Mouse (Mus musculus) heart, embryonic 10.5 days (tissue): Measurements from ENCODE around the gene Meiob. TPM values are rescaled to one million over a fixed set of nuclear protein-coding genes. Genes with fewer than 3 reads are reported as not detected.

Source experiments
- DNase-seq: peaks from one replicate; pipeline ENCODE4 v3.0.0-alpha.2; 2017; ENCODE audit warnings: low spot score
- H3K27ac ChIP-seq: fragments of 300-500 bp; sonication (generic); 2 replicates; pipeline ENCODE4 v1.5.1; 2016; ENCODE audit warnings: mild to moderate bottlenecking
- H3K27me3 ChIP-seq: fragments of 300-500 bp; sonication (generic); 2 replicates; pipeline ENCODE4 v1.6.1; 2016; ENCODE audit warnings: mild to moderate bottlenecking; ENCODE audit not compliant: poor library complexity, insufficient read depth, severe bottlenecking
- H3K36me3 ChIP-seq: fragments of 300-500 bp; sonication (generic); 2 replicates; pipeline ENCODE4 v1.6.1; 2016; ENCODE audit warnings: mild to moderate bottlenecking, moderate library complexity
- H3K4me1 ChIP-seq: fragments of 300-500 bp; sonication (generic); 2 replicates; pipeline ENCODE4 v1.6.1; 2016; ENCODE audit warnings: mild to moderate bottlenecking
- H3K4me3 ChIP-seq: fragments of 300-500 bp; sonication (generic); 2 replicates; pipeline ENCODE4 v1.5.1; 2016; ENCODE audit warnings: mild to moderate bottlenecking, moderate library complexity
- H3K9me3 ChIP-seq: fragments of 300-500 bp; sonication (generic); 2 replicates; pipeline ENCODE4 v1.6.1; 2016; ENCODE audit warnings: mild to moderate bottlenecking, moderate library complexity
- WGBS: fragments of 180-500 bp; shearing (Covaris S2); methylation state at CpG from one replicate; pipeline ENCODE4 v1.1.7; 2016; 5-methylcytosine and 5-hydroxymethylcytosine counted together
- polyA plus RNA-seq: library from polyadenylated mRNA; unstranded; fragments of >200 nt; fragmentation: Nextera tagmentation; extraction: Ambion mirVana; gene quantifications from 2 replicates; pipeline ENCODE4 v1.2.1, GENCODE M21; 2016

Gene Meiob
- polyA plus RNA-seq, 1 experiment from 2014 or later = not detected

- peak overlapping the region; percentile 70 for H3K27ac ChIP-seq
- peaks cover 50% of the 10 kb centered on the region for H3K36me3 ChIP-seq
- H3K27me3 ChIP-seq = no peaks in the 10 kb centered on the region
- 23% methylated on average over 22 of the region's 22 CpGs for WGBS
- peaks cover 42% of the 10 kb centered on the region for H3K4me1 ChIP-seq
- no peak for DNase-seq
- H3K4me3 ChIP-seq = peak overlapping the region; percentile 87
- H3K9me3 ChIP-seq = no peaks in the 10 kb centered on the region
Observed at GRCm38 (mm10) chr17:24885356-24886133, 81.5 kb downstream of the Meiob start.

GRCm38 (mm10) chr17:24886134-24886931, 82.2 kb downstream of the Meiob start, which contains the start of the genes Nubp2 and Spsb3:
Gene Nubp2 (minus strand): TSS chr17:24886349.
Gene Spsb3 (plus strand): TSS chr17:24886643.
- peak within 1 kb of the TSS; percentile 87 for H3K4me3 ChIP-seq
- H3K4me1 ChIP-seq = peaks cover 37% of the 10 kb centered on the region
- H3K27me3 ChIP-seq = no peaks in the 10 kb centered on the region
- under 1% methylated on average over 69 of the region's 69 CpGs for WGBS
- DNase-seq = peak; percentile 100
- H3K27ac ChIP-seq = peak within 1 kb of the TSS; percentile 89
- no peaks in the 10 kb centered on the region for H3K9me3 ChIP-seq
- peaks cover 57% of the 10 kb centered on the region for H3K36me3 ChIP-seq

- Histone ChIP-seq H3K9me3 (no peaks in the 10 kb centered on the region), H3K36me3 (peaks cover 63% of the 10 kb centered on the region), H3K27me3 (no peaks in the 10 kb centered on the region), H3K4me1 (peaks cover 32% of the 10 kb centered on the region), H3K27ac (peak overlapping the region; percentile 89), H3K4me3 (peak overlapping the region; percentile 87)
- WGBS = under 1% methylated on average over 18 of the region's 18 CpGs
- no peak for DNase-seq
Observed at GRCm38 (mm10) chr17:24886932-24887271, 82.8 kb downstream of the Meiob start.

- H3K4me1 ChIP-seq = peaks cover 30% of the 10 kb centered on the region
- H3K36me3 ChIP-seq = peaks cover 64% of the 10 kb centered on the region
- WGBS = 61% methylated on average over 18 of the region's 18 CpGs
- H3K27me3 ChIP-seq = no peaks in the 10 kb centered on the region
- H3K4me3 ChIP-seq = peak overlapping the region; percentile 87
- H3K9me3 ChIP-seq = no peaks in the 10 kb centered on the region
- H3K27ac ChIP-seq = peak overlapping the region; percentile 89; the same call in 1 of the 2 replicates
- no peak for DNase-seq
Observed at GRCm38 (mm10) chr17:24887291-24888080, 83.4 kb downstream of the Meiob start.

- Histone ChIP-seq H3K4me3 (no peak overlapping the region), H3K27ac (no peak overlapping the region), H3K4me1 (peaks cover 35% of the 10 kb centered on the region), H3K27me3 (no peaks in the 10 kb centered on the region), H3K36me3 (peaks cover 62% of the 10 kb centered on the region), H3K9me3 (no peaks in the 10 kb centered on the region)
- 88% methylated on average over 3 of the region's 3 CpGs for WGBS
- no peak for DNase-seq
Observed at GRCm38 (mm10) chr17:24888862-24889261, 84.8 kb downstream of the Meiob start.

Other genes starting within 250 kb of the Meiob start
- 56.9 and 66.4 TPM in 2 replicates for gene Tsc2, start 171.7 kb upstream of the Meiob start, polyA plus RNA-seq
- 15.0 and 19.8 TPM in 2 replicates for gene Nthl1, start 171.6 kb upstream of the Meiob start, polyA plus RNA-seq
- gene Slc9a3r2, start 154.0 kb upstream of the Meiob start, polyA plus RNA-seq = 51.5 and 51.9 TPM in 2 replicates
- gene Npw, start 145.8 kb upstream of the Meiob start, polyA plus RNA-seq = 0.28 TPM in 1 of 2 replicates, not detected in the other
- gene Zfp598, start 134.6 kb upstream of the Meiob start, polyA plus RNA-seq = 22.3 and 26.2 TPM in 2 replicates
- 0.54 and 1.5 TPM in 2 replicates for gene Syngr3, start 114.3 kb upstream of the Meiob start, polyA plus RNA-seq
- 38.3 and 49.4 TPM in 2 replicates for gene Gfer, start 108.1 kb upstream of the Meiob start, polyA plus RNA-seq
- 0.78 and 0.79 TPM in 2 replicates for gene Noxo1, start 108.1 kb upstream of the Meiob start, polyA plus RNA-seq
- gene Tbl3, start 96.6 kb upstream of the Meiob start, polyA plus RNA-seq = 79.1 and 100 TPM in 2 replicates
- gene Rnf151, start 86.2 kb upstream of the Meiob start, polyA plus RNA-seq = 0.20 and 0.33 TPM in 2 replicates
- gene Rps2, start 86.2 kb upstream of the Meiob start, polyA plus RNA-seq = 1,171 and 1,258 TPM in 2 replicates
- 342 and 383 TPM in 2 replicates for gene Ndufb10, start 79.8 kb upstream of the Meiob start, polyA plus RNA-seq
- gene Rpl3l, start 76.5 kb upstream of the Meiob start, polyA plus RNA-seq = 0.39 and 1.3 TPM in 2 replicates
- 17.8 and 19.7 TPM in 2 replicates for gene Msrb1, start 67.6 kb upstream of the Meiob start, polyA plus RNA-seq
- gene Hs3st6, start 51.3 kb upstream of the Meiob start, polyA plus RNA-seq = 0.51 and 0.80 TPM in 2 replicates
- 38.9 and 49.0 TPM in 2 replicates for gene Hagh, start 35.9 kb downstream of the Meiob start, polyA plus RNA-seq
- 31.4 and 37.8 TPM in 2 replicates for gene Fahd1, start 46.1 kb downstream of the Meiob start, polyA plus RNA-seq
- gene Igfals, start 61.7 kb downstream of the Meiob start, polyA plus RNA-seq = 0.21 and 0.85 TPM in 2 replicates
- gene Nubp2, start 82.1 kb downstream of the Meiob start, polyA plus RNA-seq = 59.1 and 71.0 TPM in 2 replicates
- gene Spsb3, start 82.4 kb downstream of the Meiob start, polyA plus RNA-seq = 31.1 and 36.1 TPM in 2 replicates
- gene Eme2, start 90.8 kb downstream of the Meiob start, polyA plus RNA-seq = 25.6 and 28.0 TPM in 2 replicates
- 109 and 117 TPM in 2 replicates for gene Mrps34, start 90.8 kb downstream of the Meiob start, polyA plus RNA-seq
- gene Nme3, start 92.2 kb downstream of the Meiob start, polyA plus RNA-seq = 30.5 and 41.4 TPM in 2 replicates
- gene Mapk8ip3, start 132.7 kb downstream of the Meiob start, polyA plus RNA-seq = 36.3 and 42.6 TPM in 2 replicates
- gene Jpt2, start 156.4 kb downstream of the Meiob start, polyA plus RNA-seq = 212 and 255 TPM in 2 replicates
- 6.2 and 7.2 TPM in 2 replicates for gene Cramp1l, start 211.5 kb downstream of the Meiob start, polyA plus RNA-seq
- gene Ift140, start 211.8 kb downstream of the Meiob start, polyA plus RNA-seq = 18.4 and 19.1 TPM in 2 replicates